Mouse (Mus musculus) midbrain, embryonic 14.5 days (tissue): ENCODE measurements around the gene Klk13. TPM values are rescaled to one million over a fixed set of nuclear protein-coding genes. Genes with fewer than 3 reads are reported as not detected.
"Not testable (repeated sequence)": the region's sequence is repeated elsewhere in the genome, so short reads cannot be mapped to it uniquely, and the experiment has no call there.

ENCODE experiments used
- ATAC-seq: fragments of 200-750 bp; cut with Nextera tagmentation; 2 replicates; pipeline ENCODE4 v1.8.0; 2017; ENCODE audit warnings: moderate number of reproducible peaks, moderate library complexity; ENCODE audit not compliant: low FRiP score, low TSS enrichment
- DNase-seq: peaks from one replicate; pipeline ENCODE4 v3.0.0-alpha.2; 2015
- H3K27ac ChIP-seq: fragments of 300-500 bp; sonication (generic); replicated peaks from 2 replicates; pipeline ENCODE4 v1.5.1; 2014; ENCODE audit warnings: mild to moderate bottlenecking, low read depth, low read length, moderate library complexity
- H3K27me3 ChIP-seq: fragments of 300-500 bp; sonication (generic); 2 replicates; pipeline ENCODE4 v1.6.1; 2014; ENCODE audit warnings: low read length, control low read depth, mixed read lengths; ENCODE audit not compliant: control insufficient read depth, insufficient read depth
- H3K36me3 ChIP-seq: fragments of 300-500 bp; sonication (generic); 2 replicates; pipeline ENCODE4 v1.6.1; 2014; ENCODE audit warnings: low read length, control low read depth; ENCODE audit not compliant: control insufficient read depth, insufficient read depth
- H3K4me1 ChIP-seq: fragments of 300-500 bp; sonication (generic); 2 replicates; pipeline ENCODE4 v1.6.1; 2014; ENCODE audit warnings: mild to moderate bottlenecking, antibody characterized with exemption, low read length, control low read depth; ENCODE audit not compliant: control insufficient read depth, insufficient read depth
- H3K4me2 ChIP-seq: fragments of 300-500 bp; sonication (generic); 2 replicates; pipeline ENCODE4 v1.6.1; 2014; ENCODE audit warnings: mild to moderate bottlenecking, low read length, moderate library complexity
- H3K4me3 ChIP-seq: fragments of 300-500 bp; sonication (generic); replicated peaks from 2 replicates; pipeline ENCODE4 v1.5.1; 2014; ENCODE audit warnings: low read depth, low read length
- H3K9ac ChIP-seq: fragments of 300-500 bp; sonication (generic); replicated peaks from 2 replicates; pipeline ENCODE4 v1.6.1; 2014; ENCODE audit warnings: mild to moderate bottlenecking, low read length, moderate library complexity
- H3K9me3 ChIP-seq: fragments of 300-500 bp; sonication (generic); 2 replicates; pipeline ENCODE4 v1.6.1; 2016; ENCODE audit warnings: low read length, control low read depth, mixed read lengths; ENCODE audit not compliant: control insufficient read depth
- WGBS: fragments of 180-500 bp; shearing (Covaris S2); extraction: QIAGEN DNeasy Blood & Tissue Kit; methylation state at CpG from one replicate; pipeline ENCODE4 v1.1.7; 2014; 5-methylcytosine and 5-hydroxymethylcytosine counted together
- polyA plus RNA-seq: library from polyadenylated mRNA; unstranded; fragments of >200 nt; fragmentation: Nextera tagmentation; extraction: Ambion mirVana; gene quantifications from 2 replicates; pipeline ENCODE4 v1.2.1, GENCODE M21; 2014

Klk13 gene
- polyA plus RNA-seq, 1 experiment from 2014 or later: not detected

DNA sequence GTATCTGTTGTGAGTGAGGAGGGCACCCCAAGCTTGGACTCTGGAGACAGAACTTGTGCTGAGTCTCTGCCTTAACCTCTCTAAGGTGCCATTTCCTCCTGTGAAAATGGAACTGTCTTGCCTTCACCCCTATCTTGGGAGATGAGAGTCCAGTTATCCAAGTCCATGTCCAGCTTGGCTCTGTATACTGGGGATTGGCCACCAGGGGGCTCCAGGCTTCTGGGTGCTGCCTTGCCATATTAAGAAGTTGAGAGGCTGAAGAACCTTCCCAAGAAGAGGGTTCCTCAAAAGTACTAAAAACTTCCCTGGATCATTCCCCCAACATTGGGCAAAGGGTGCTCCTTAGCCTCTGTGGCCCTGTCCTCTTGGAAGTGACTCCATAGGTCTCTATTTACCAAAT lies 33.9 kb upstream of the Klk13 start:
- peak; percentile 40 for DNase-seq
- no peak overlapping the region for H3K4me2 ChIP-seq
- H3K27me3 ChIP-seq: no peaks in the 10 kb centered on the region
- H3K9ac ChIP-seq: no peak overlapping the region
- H3K4me1 ChIP-seq: no peaks in the 10 kb centered on the region
- no peak overlapping the region for H3K27ac ChIP-seq
- no peak for ATAC-seq
- H3K36me3 ChIP-seq: peaks cover 39% of the 10 kb centered on the region
- H3K4me3 ChIP-seq: no peak overlapping the region
- H3K9me3 ChIP-seq: no peaks in the 10 kb centered on the region

DNA sequence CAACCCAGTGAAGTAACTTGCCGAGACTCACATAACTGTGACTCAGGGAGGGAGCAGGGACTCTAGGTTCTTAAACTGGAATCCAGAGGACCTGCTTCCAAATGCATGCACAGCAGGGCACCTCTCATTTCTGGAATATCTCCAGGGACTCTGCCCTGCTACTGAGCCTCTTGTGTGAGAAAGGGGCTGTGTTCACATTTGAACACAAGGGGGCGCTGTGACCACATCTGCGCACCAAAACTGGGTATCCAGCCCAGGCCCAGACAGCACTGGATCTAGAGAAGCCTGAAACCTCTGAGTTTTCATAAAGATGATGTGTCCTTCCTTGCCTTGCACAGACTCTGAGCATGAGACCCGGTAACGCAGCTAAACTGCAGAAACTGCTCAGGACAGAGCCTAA lies 31.4 kb upstream of the Klk13 start:
- WGBS: 18% methylated on average over 5 of the region's 5 CpGs
- no peak overlapping the region for H3K4me3 ChIP-seq
- H3K9ac ChIP-seq: no peak overlapping the region
- H3K27me3 ChIP-seq: no peaks in the 10 kb centered on the region
- DNase-seq (peak; percentile 76), ATAC-seq (no peak)
- H3K4me2 ChIP-seq: no peak overlapping the region
- H3K27ac ChIP-seq: no peak overlapping the region
- H3K9me3 ChIP-seq: no peaks in the 10 kb centered on the region
- no peaks in the 10 kb centered on the region for H3K4me1 ChIP-seq
- H3K36me3 ChIP-seq: peaks cover 25% of the 10 kb centered on the region

GRCm38 (mm10) chr7:43682511-43682910 lies 29.9 kb upstream of the Klk13 start:
- DNase-seq: peak; percentile 20
- not testable (repeated sequence) for H3K4me1 ChIP-seq, H3K9me3 ChIP-seq, H3K4me2 ChIP-seq, H3K9ac ChIP-seq, H3K4me3 ChIP-seq, H3K27ac ChIP-seq, H3K36me3 ChIP-seq, H3K27me3 ChIP-seq, ATAC-seq
- 30% methylated on average over 1 of the region's 1 CpGs for WGBS

GRCm38 (mm10) chr7:43685088-43685487 lies 27.3 kb upstream of the Klk13 start:
- Histone ChIP-seq H3K4me1 (no peaks in the 10 kb centered on the region), H3K4me2 (no peak overlapping the region), H3K9me3 (no peaks in the 10 kb centered on the region), H3K9ac (no peak overlapping the region), H3K36me3 (no peaks in the 10 kb centered on the region), H3K27me3 (no peaks in the 10 kb centered on the region), H3K4me3 (no peak overlapping the region), H3K27ac (no peak overlapping the region)
- 76% methylated on average over 7 of the region's 7 CpGs for WGBS
- ATAC-seq (no peak), DNase-seq (no peak)

GRCm38 (mm10) chr7:43690118-43690517 lies 22.2 kb upstream of the Klk13 start, which contains the start of gene Klk14:
TSS of gene Klk14 (plus strand) at chr7:43690418.
- no peak within 1 kb of the TSS for H3K4me2 ChIP-seq
- H3K36me3 ChIP-seq: no peaks in the 10 kb centered on the region
- no peak within 1 kb of the TSS for H3K4me3 ChIP-seq
- no peak within 1 kb of the TSS for H3K9ac ChIP-seq
- no peaks in the 10 kb centered on the region for H3K9me3 ChIP-seq
- H3K27ac ChIP-seq: no peak within 1 kb of the TSS
- no peaks in the 10 kb centered on the region for H3K27me3 ChIP-seq
- DNase-seq: no peak
- no peaks in the 10 kb centered on the region for H3K4me1 ChIP-seq
- no peak for ATAC-seq

DNA sequence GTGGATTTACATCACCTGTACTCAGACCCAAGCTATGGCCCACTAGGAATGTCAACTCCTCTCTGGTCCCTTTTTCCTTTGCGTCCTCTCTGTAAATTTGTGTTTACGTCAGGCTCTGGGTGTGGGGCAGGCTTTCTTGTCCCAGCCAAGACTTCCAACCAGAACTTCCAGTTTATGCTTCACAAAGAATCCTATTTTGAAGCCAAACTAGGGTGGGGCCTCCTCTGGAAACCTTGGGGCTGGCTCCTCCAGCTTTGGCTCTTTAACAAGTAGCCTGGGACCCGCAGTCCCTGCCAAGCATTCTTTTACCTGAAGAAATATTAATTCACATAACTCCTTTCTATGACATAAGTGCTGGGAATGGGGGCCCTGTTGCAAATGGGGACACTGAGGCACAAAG lies 2.3 kb upstream of the Klk13 start:
- 96% methylated on average over 3 of the region's 3 CpGs for WGBS
- H3K9ac ChIP-seq: no peak overlapping the region
- no peak overlapping the region for H3K4me3 ChIP-seq
- H3K27ac ChIP-seq: no peak overlapping the region
- no peak for DNase-seq
- ATAC-seq: no peak
- H3K36me3 ChIP-seq: no peaks in the 10 kb centered on the region
- no peak overlapping the region for H3K4me2 ChIP-seq
- H3K9me3 ChIP-seq: no peaks in the 10 kb centered on the region
- H3K27me3 ChIP-seq: no peaks in the 10 kb centered on the region
- H3K4me1 ChIP-seq: no peaks in the 10 kb centered on the region

DNA sequence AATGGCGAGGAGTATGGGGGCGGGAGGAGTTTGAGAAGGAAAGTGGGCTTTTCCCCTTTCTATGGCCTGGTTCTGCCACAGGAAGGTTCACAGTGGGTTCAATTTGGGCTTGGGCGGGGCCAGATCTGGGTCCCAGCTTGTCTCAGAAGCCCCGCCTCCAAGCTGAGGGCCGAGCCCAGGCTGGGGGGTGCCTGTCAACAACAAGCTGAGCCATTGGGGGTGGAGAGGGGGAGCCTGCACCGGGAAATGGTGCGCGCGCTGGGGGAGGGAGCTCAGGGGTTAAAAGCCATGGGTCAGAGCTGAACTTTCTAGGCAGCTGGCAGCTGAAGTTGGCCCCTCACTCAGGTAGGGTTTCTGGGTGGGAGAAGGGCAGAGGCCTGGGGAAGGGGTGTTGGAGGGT lies 550 bp downstream of the Klk13 start:
- no peaks in the 10 kb centered on the region for H3K27me3 ChIP-seq
- H3K9ac ChIP-seq: no peak overlapping the region
- no peaks in the 10 kb centered on the region for H3K36me3 ChIP-seq
- no peaks in the 10 kb centered on the region for H3K9me3 ChIP-seq
- no peak overlapping the region for H3K27ac ChIP-seq
- H3K4me1 ChIP-seq: no peaks in the 10 kb centered on the region
- no peak overlapping the region for H3K4me3 ChIP-seq
- WGBS: 8% methylated on average over 9 of the region's 9 CpGs
- H3K4me2 ChIP-seq: no peak overlapping the region
- DNase-seq (no peak), ATAC-seq (no peak)

GRCm38 (mm10) chr7:43713741-43714351 lies 1.5 kb downstream of the Klk13 start:
- Histone ChIP-seq H3K4me1 (no peaks in the 10 kb centered on the region), H3K4me3 (no peak overlapping the region), H3K36me3 (no peaks in the 10 kb centered on the region), H3K9me3 (no peaks in the 10 kb centered on the region), H3K4me2 (no peak overlapping the region), H3K27me3 (no peaks in the 10 kb centered on the region), H3K9ac (no peak overlapping the region), H3K27ac (no peak overlapping the region)
- WGBS: 13% methylated on average over 19 of the region's 19 CpGs
- DNase-seq (no peak), ATAC-seq (no peak)

DNA sequence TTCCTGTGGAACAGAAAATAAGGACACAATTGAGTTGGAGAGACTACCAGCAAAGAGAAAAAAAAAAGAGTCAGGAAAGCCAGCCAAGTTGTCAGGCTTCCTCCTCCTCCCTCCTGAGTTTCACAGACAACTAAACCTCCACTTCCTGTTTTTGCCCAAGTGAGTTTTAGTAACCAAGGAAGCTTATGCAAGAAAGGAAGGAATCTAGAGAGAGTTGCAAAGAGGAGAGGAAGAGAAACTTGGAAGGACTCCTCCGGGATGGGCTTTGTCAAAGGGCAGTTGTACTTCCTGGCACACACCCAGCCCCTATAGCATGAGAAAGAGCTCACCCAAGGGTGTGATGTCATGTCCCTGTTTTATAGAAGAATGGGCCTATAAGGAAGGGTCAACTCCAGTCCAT lies 35.4 kb downstream of the Klk13 start:
- Histone ChIP-seq H3K27me3 (no peaks in the 10 kb centered on the region), H3K4me1 (no peaks in the 10 kb centered on the region), H3K9me3 (no peaks in the 10 kb centered on the region), H3K4me2 (no peak overlapping the region), H3K9ac (no peak overlapping the region), H3K36me3 (no peaks in the 10 kb centered on the region), H3K27ac (no peak overlapping the region), H3K4me3 (no peak overlapping the region)
- DNase-seq (peak; percentile 7), ATAC-seq (no peak)
- WGBS: 55% methylated on average over 1 of the region's 1 CpGs
